Mouse (Mus musculus): ENCODE measurements around the gene Ak9. TPM values are rescaled to one million over a fixed set of nuclear protein-coding genes. Genes with fewer than 3 reads are reported as not detected.

The Ak9 gene
- polyA plus RNA-seq, 1 experiment from 2014 or later, result 1.1 TPM

GRCm38 (mm10) chr10:41288074-41288473, 15.7 kb upstream of the Ak9 start:
- Histone ChIP-seq H3K27ac (replicated peaks) (no peak overlapping the region), H3K4me2 (replicated peaks) (no peak overlapping the region), H3K4me1 (peaks cover 8% of the 10 kb centered on the region), H3K9me3 (replicated peaks) (no peaks in the 10 kb centered on the region), H3K4me3 (replicated peaks) (no peak overlapping the region), H3K27me3 (no peaks in the 10 kb centered on the region), H3K36me3 (no peaks in the 10 kb centered on the region), H3K9ac (no peak overlapping the region)
- ATAC-seq (ENCODE audit: insufficient number of reproducible peaks, low FRiP score, low TSS enrichment, low read depth), result no peak
- 60% methylated on average over 1 of the region's 1 CpGs for WGBS

GRCm38 (mm10) chr10:41288771-41289415, 14.9 kb upstream of the Ak9 start:
- H3K4me2 ChIP-seq (replicated peaks), result no peak overlapping the region
- no peak; the same call in 1 of the 2 replicates for ATAC-seq (ENCODE audit: insufficient number of reproducible peaks, low FRiP score, low TSS enrichment, low read depth)
- H3K4me1 ChIP-seq, result peaks cover 14% of the 10 kb centered on the region
- no peak overlapping the region for H3K4me3 ChIP-seq (replicated peaks)
- no peaks in the 10 kb centered on the region for H3K36me3 ChIP-seq
- H3K9ac ChIP-seq, result no peak overlapping the region
- H3K27ac ChIP-seq (replicated peaks), result no peak overlapping the region
- H3K27me3 ChIP-seq, result no peaks in the 10 kb centered on the region
- H3K9me3 ChIP-seq (replicated peaks), result no peaks in the 10 kb centered on the region
- WGBS, result 34% methylated on average over 16 of the region's 16 CpGs

DNA sequence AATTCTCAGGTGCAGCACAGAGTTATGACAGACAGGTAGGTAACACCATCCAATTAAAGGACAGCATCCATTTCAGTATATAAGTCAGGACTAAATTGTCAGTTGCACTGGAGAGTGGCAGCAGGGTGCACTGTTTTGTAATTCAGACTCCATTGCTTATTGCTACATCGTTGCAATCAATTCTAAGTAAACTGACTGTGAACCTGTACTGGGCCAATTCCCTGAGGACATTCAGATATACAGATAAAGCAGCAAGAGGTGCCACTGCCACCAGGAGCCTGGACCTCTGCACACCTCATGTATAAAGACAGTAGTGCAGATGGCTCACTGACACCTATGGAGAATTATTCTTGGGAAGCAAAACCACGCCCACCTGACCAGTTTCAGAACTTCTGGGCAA, 12.8 kb upstream of the Ak9 start:
- Histone ChIP-seq H3K4me1 (peaks cover 14% of the 10 kb centered on the region), H3K9me3 (replicated peaks) (no peaks in the 10 kb centered on the region), H3K27ac (replicated peaks) (no peak overlapping the region), H3K36me3 (no peaks in the 10 kb centered on the region), H3K9ac (no peak overlapping the region), H3K27me3 (no peaks in the 10 kb centered on the region), H3K4me3 (replicated peaks) (no peak overlapping the region), H3K4me2 (replicated peaks) (no peak overlapping the region)
- WGBS, result 74% methylated on average over 2 of the region's 2 CpGs
- ATAC-seq (ENCODE audit: insufficient number of reproducible peaks, low FRiP score, low TSS enrichment, low read depth), result no peak

DNA sequence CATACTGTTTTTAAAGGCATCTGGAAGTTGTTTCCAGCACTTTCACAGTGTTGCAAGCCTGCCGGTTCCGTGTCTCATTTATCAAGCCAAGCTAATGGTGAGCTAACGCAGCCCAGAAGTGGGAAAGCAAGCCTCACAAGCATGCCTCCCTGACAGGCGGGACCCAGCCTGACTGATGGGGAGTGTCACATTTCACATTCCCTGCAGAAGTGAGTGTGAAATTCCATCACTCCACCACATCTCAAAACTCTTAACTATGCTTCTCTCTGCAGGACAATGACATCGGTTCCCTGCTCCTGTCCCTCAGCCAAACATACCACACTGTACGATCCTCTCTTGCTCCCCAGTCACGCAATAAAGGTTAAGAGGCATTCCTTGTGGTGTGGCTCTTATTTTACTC, 10.8 kb upstream of the Ak9 start:
- no peaks in the 10 kb centered on the region for H3K36me3 ChIP-seq
- H3K9ac ChIP-seq, result no peak overlapping the region
- WGBS, result 3% methylated on average over 7 of the region's 7 CpGs
- no peak overlapping the region for H3K4me3 ChIP-seq (replicated peaks)
- peak overlapping the region; percentile 22; the same call in 1 of the 2 replicates for H3K4me2 ChIP-seq (replicated peaks)
- H3K27ac ChIP-seq (replicated peaks), result no peak overlapping the region
- ATAC-seq (ENCODE audit: insufficient number of reproducible peaks, low FRiP score, low TSS enrichment, low read depth), result 0 out of 2 replicates have a peak, but pooled peaks have one; percentile 34
- H3K4me1 ChIP-seq, result peaks cover 14% of the 10 kb centered on the region
- no peaks in the 10 kb centered on the region for H3K27me3 ChIP-seq
- no peaks in the 10 kb centered on the region for H3K9me3 ChIP-seq (replicated peaks)

DNA sequence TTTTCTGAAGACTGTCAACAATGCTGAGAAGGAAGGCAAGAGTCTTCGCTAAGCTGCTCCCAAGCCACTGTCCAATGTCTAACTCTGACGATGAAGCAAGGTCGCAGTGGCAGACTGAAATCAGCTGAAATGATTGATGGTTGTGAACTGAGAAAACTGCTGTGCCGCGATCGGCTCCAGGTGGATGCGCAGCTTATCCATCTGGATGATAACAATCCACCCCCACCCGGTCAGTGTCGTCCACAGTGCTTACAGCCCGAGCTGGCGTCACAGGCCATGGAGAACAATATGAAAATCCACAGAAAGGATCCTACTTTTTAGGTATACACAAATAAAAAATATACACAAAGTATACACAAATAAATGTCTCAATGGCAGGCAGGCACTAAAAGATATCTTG, 9.0 kb upstream of the Ak9 start:
- Histone ChIP-seq H3K36me3 (no peaks in the 10 kb centered on the region), H3K4me2 (replicated peaks) (no peak overlapping the region), H3K9ac (no peak overlapping the region), H3K27ac (replicated peaks) (no peak overlapping the region), H3K27me3 (no peaks in the 10 kb centered on the region), H3K9me3 (replicated peaks) (no peaks in the 10 kb centered on the region), H3K4me3 (replicated peaks) (no peak overlapping the region), H3K4me1 (peaks cover 12% of the 10 kb centered on the region)
- no peak for ATAC-seq (ENCODE audit: insufficient number of reproducible peaks, low FRiP score, low TSS enrichment, low read depth)
- WGBS, result 89% methylated on average over 11 of the region's 11 CpGs

DNA sequence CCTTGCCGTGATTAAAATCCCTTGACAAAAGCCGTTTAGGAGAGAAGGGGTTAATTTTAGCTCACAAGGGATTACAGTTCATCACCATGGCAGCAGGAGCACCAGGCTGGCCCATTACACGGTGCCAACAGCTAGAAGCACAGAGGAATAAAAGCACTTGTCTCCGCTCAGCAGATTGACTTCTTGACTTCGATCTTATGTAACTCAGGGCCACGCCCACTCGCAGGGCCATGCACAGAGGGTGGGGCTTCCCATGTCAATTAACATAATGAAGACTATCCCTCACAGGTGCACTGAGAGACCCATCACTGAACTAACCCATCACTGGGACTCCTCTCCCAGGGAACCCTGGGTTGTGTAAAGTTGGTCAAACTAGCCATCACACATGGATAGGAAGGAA, 8.6 kb upstream of the Ak9 start:
- H3K4me1 ChIP-seq, result peaks cover 12% of the 10 kb centered on the region
- ATAC-seq (ENCODE audit: insufficient number of reproducible peaks, low FRiP score, low TSS enrichment, low read depth), result no peak
- WGBS, result 49% methylated on average over 7 of the region's 7 CpGs
- no peak overlapping the region for H3K9ac ChIP-seq
- H3K27me3 ChIP-seq, result no peaks in the 10 kb centered on the region
- H3K36me3 ChIP-seq, result no peaks in the 10 kb centered on the region
- H3K4me3 ChIP-seq (replicated peaks), result no peak overlapping the region
- H3K4me2 ChIP-seq (replicated peaks), result no peak overlapping the region
- no peak overlapping the region for H3K27ac ChIP-seq (replicated peaks)
- H3K9me3 ChIP-seq (replicated peaks), result no peaks in the 10 kb centered on the region

GRCm38 (mm10) chr10:41300161-41300560, 3.6 kb upstream of the Ak9 start:
- H3K9me3 ChIP-seq (replicated peaks), result no peaks in the 10 kb centered on the region
- no peak overlapping the region for H3K4me2 ChIP-seq (replicated peaks)
- peaks cover 9% of the 10 kb centered on the region for H3K4me1 ChIP-seq
- no peak for ATAC-seq (ENCODE audit: insufficient number of reproducible peaks, low FRiP score, low TSS enrichment, low read depth)
- no peaks in the 10 kb centered on the region for H3K36me3 ChIP-seq
- 54% methylated on average over 1 of the region's 1 CpGs for WGBS
- H3K9ac ChIP-seq, result no peak overlapping the region
- no peak overlapping the region for H3K27ac ChIP-seq (replicated peaks)
- no peaks in the 10 kb centered on the region for H3K27me3 ChIP-seq
- no peak overlapping the region for H3K4me3 ChIP-seq (replicated peaks)

GRCm38 (mm10) chr10:41302689-41303431, 920 bp upstream of the Ak9 start, which contains the start of gene Fig4:
TSS of gene Fig4 (minus strand) at chr10:41303260.
- Histone ChIP-seq H3K4me2 (replicated peaks) (peak within 1 kb of the TSS; percentile 96), H3K4me3 (replicated peaks) (peak within 1 kb of the TSS; percentile 96), H3K27me3 (no peaks in the 10 kb centered on the region), H3K36me3 (no peaks in the 10 kb centered on the region), H3K9me3 (replicated peaks) (no peaks in the 10 kb centered on the region), H3K9ac (peak within 1 kb of the TSS; percentile 64), H3K4me1 (peaks cover 9% of the 10 kb centered on the region), H3K27ac (replicated peaks) (peak within 1 kb of the TSS; percentile 60)
- under 1% methylated on average over 38 of the region's 38 CpGs for WGBS
- peak; percentile 91 for ATAC-seq (ENCODE audit: insufficient number of reproducible peaks, low FRiP score, low TSS enrichment, low read depth)

DNA sequence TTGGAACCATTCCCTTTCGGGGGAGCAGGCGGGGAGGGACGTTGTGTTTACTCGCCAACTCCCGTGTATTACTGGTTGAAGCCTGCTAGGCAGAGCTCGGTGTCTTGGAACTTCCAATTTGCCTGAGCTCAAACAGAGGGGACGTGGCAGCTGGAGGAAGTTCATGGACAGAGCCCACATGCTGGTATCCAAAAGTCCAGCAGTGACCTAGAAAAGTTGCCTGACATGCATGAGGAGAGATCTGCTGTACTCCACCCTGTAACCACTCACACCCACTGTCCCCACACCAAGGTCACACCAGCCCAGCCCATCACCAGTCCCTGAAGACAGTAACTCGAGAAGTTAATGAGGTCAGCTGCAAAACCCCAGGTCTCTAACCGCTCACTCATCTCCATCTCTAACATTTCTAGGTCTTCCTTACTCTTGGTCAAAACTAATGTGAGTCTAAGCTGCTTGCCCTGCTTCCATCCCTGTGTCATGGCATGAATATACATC, 1.2 kb downstream of the Ak9 start:
- 73% methylated on average over 9 of the region's 9 CpGs for WGBS
- Histone ChIP-seq H3K4me3 (replicated peaks) (no peak overlapping the region), H3K27me3 (no peaks in the 10 kb centered on the region), H3K36me3 (no peaks in the 10 kb centered on the region), H3K4me1 (peaks cover 9% of the 10 kb centered on the region), H3K4me2 (replicated peaks) (no peak overlapping the region), H3K27ac (replicated peaks) (no peak overlapping the region), H3K9me3 (replicated peaks) (no peaks in the 10 kb centered on the region), H3K9ac (no peak overlapping the region)
- no peak for ATAC-seq (ENCODE audit: insufficient number of reproducible peaks, low FRiP score, low TSS enrichment, low read depth)

DNA sequence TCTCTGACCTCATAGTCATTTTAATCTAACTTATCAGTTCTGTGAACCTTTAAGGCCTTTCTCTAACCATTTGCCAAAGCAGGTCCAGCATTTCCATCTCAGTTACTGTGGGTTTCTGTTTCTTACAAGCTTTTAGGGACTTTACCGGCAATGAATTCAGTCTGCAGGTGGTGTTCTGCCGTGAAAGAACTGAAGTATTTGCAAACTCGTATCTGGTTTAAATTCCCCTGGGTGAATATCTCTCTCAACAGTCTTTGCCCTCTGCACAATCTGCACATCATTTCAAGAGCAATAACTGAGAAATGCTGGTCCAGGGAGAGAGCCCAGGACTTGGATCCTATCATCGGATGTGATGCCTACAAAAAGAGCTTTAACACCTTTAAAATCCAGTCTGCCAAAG, 4.4 kb downstream of the Ak9 start:
- no peak overlapping the region for H3K9ac ChIP-seq
- no peaks in the 10 kb centered on the region for H3K4me1 ChIP-seq
- no peak overlapping the region for H3K27ac ChIP-seq (replicated peaks)
- 80% methylated on average over 4 of the region's 4 CpGs for WGBS
- H3K27me3 ChIP-seq, result no peaks in the 10 kb centered on the region
- no peaks in the 10 kb centered on the region for H3K9me3 ChIP-seq (replicated peaks)
- no peaks in the 10 kb centered on the region for H3K36me3 ChIP-seq
- H3K4me3 ChIP-seq (replicated peaks), result no peak overlapping the region
- no peak for ATAC-seq (ENCODE audit: insufficient number of reproducible peaks, low FRiP score, low TSS enrichment, low read depth)
- H3K4me2 ChIP-seq (replicated peaks), result no peak overlapping the region

DNA sequence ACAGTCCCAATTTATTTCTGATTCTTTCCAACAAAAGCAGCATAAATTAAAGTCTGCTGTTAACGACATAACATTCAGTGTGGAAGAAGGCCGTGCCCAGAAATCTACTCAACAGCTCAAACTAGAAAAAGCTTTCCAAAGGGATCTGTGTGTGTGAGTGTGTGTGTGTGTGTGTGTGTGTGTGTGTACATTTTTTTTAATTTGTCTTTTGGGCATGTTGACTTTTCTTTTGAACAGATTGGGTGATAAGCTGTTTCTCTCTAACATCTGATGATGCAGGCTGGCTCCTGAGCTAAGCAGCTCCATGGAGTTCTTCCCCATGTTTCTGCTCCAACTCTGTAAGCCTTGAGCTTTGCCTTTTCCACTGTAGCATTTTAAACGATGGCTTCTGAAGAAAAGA, 12.1 kb downstream of the Ak9 start:
- no peak overlapping the region for H3K27ac ChIP-seq (replicated peaks)
- H3K9me3 ChIP-seq (replicated peaks), result no peaks in the 10 kb centered on the region
- H3K4me3 ChIP-seq (replicated peaks), result no peak overlapping the region
- no peaks in the 10 kb centered on the region for H3K36me3 ChIP-seq
- H3K27me3 ChIP-seq, result no peaks in the 10 kb centered on the region
- WGBS, result 75% methylated on average over 3 of the region's 3 CpGs
- H3K4me2 ChIP-seq (replicated peaks), result no peak overlapping the region
- ATAC-seq (ENCODE audit: insufficient number of reproducible peaks, low FRiP score, low TSS enrichment, low read depth), result no peak
- no peaks in the 10 kb centered on the region for H3K4me1 ChIP-seq
- no peak overlapping the region for H3K9ac ChIP-seq

All from embryonic facial prominence, embryonic 15.5 days (tissue).